Mouse (Mus musculus): ENCODE data around the gene Tgfa. TPM values are rescaled to one million over a fixed set of nuclear protein-coding genes. Genes with fewer than 3 reads are reported as not detected.

Gene Tgfa
- total RNA-seq, 2 experiments from 2014 or later = 1.6 to 1.7 TPM

DNA sequence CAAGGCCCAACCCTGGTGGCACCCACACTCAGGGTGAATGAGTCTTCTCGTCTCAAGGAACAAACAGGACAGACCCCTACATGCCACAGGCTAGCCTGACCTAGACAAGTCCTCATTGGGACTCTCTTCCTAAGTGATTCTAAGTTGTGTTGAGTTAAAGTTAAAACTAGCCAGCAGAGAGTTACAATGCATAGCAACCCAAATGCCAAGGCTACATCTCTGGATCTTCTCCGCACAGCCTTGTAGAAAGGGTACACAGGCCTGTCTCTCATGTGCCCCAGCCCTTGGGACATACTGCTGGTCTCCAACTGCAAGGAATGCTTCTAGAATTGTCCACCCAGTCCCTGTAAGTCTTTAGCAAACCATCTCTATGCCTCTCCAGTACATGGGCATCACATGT, 81.8 kb downstream of the Tgfa start:
- DNase-seq (ENCODE audit: low spot score) = no peak
- intact Hi-C loops (cut with DNase I) = no loop called here

DNA sequence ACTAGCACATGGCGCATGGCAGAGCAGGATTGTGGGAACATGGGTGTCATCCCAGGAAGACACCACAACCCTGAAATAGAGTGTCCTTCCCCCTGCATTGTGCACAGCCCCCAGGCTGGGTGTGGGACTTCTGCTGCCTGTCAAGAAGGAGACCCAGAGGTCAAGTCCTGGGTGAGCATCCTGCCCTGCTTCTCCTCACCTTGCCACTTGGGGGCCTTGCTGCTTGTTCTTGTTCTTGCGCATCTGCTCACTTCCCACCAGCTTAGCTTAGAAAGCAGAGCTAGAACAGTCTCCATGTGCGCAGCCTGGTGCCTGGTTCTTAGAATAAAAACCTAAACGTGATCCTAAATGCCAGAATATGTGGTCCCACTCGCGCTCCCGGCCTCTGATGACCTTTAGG, 82.6 kb downstream of the Tgfa start:
- intact Hi-C loops (cut with DNase I) = no loop called here

DNA sequence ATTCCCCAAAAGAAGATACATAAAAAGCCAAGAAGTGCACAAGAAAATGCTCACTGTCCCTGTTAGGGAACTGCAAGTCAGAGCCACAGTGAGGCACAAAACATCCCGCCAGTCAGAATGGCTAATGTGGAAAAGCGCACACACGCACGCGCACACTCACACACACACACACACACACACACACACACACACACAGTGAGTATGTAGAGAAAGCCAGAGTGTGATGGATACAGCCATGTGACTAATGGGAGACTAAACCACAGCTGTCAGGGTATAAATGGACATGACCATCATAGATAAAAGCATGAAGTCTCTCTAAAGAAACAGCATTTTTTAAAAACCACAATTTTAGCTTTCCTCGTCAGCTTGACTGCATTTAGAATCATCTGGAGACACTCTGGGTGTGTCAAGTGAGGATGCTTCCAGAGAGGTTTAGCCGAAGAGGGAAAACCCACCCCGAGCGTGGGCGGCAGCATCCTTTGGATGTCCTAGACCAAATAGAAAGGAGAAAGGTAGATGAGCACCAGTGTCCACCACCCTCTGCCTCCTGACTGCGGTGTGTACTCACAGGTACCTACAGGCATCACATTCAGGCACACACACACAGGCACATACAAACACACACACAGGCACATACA, 86.7 kb downstream of the Tgfa start:
- DNase-seq (ENCODE audit: low spot score) = no peak
- intact Hi-C loops (cut with DNase I) = no loop called here

More for the DNA sequence above, 82.6 kb downstream of the Tgfa start:
- DNase-seq (ENCODE audit: low spot score) = no peak

DNA sequence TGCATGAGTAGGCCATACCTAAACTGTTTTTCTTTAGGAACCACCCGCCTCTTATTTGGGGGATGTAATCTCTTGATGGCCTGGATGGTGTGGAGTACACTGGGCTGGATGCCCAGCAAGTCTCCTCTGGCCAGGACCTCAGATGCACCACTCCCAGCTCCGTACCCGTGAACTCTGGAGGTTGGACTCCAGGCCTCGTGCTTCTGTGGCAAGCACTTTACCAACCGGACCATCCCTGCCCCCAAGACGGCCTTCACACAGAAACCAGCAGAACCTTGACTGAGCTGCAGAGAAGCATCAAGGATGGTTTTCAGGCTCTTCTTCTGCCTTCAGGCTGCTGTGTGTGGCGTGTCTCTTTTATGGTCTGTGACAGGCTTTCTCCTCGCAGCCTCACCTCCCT, 98.3 kb downstream of the Tgfa start:
- intact Hi-C loops (cut with DNase I) = no loop called here
- no peak for DNase-seq (ENCODE audit: low spot score)

DNA sequence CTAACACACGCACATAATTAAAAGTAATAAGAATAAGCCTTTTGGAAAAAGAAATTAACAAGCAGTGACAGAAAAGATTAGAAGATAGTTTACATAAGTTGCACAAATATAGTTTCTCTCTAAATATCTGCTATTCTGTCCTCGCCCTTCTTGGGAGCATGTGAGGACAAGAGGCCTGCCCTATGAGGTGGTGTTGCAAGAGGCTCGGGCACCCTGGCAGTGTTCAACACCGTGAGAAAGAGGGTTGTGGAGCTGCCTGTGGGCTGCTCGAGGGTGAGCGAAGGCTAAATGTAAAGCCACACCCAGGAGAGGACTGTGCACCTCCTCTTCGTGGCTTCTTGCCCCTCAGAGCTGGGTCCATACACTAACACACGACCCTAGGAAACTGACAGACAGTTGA, 100.4 kb downstream of the Tgfa start:
- DNase-seq (ENCODE audit: low spot score) = no peak
- intact Hi-C loops (cut with DNase I) = no loop called here

DNA sequence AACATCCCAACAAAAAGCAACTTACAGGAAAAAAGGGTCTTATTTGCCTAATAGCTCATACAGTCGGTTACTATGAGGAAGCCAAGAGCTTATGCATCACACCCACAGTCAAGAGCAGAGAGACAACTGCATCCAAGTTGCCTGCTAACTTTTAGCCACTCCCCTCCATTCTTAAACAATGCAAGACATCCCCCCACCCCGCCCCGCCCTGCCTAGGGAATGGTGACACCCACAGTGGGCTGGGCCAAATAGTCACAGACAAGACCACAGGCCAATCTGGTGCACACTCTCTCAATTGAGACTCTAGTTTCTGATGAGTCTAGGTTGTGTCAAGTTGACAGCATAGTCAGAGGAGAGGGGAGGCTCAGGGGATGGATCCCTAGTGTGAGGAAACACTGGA, 101.1 kb downstream of the Tgfa start:
- intact Hi-C loops (cut with DNase I) = no loop called here
- no peak for DNase-seq (ENCODE audit: low spot score)

DNA sequence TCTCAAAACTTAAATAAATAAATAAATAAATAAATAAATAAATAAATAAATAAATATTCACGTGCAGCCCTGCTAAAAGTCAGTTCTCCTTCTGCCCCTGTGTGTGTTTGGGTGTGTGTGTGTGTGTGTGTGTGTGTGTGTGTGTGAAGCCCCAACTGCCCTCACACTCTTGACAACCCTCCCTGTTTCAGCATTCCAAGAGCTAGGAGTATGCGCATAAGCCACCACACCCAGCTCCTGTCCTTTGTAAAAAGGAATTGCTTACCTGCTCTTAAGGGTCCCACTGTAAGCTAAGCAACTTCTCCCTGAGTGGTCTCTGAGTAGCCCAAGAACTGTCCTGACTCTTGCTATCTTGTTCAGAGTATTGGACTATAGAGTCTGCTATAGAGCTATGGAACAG, 101.9 kb downstream of the Tgfa start:
- intact Hi-C loops (cut with DNase I) = no loop called here
- DNase-seq (ENCODE audit: low spot score) = no peak

DNA sequence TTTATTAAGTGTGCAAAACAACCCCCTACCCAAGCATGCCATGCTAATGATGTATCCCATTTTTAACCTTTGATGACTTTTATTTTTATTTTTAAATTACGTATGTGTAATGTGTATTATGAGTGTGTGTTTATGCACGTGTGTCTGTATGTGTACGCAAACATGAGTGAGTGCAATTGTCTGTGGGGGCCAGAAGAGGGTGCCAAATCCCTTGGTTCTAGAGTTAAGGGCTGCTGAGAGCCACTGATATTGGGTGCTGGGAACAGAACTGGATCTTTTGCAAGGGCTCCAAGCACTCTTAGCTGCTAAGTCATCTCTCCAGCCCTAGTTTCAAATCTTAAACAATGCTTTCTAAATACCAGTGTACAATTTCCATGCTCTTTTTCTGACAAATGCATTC, 103.9 kb downstream of the Tgfa start:
- intact Hi-C loops (cut with DNase I) = no loop called here
- no peak for DNase-seq (ENCODE audit: low spot score)

DNA sequence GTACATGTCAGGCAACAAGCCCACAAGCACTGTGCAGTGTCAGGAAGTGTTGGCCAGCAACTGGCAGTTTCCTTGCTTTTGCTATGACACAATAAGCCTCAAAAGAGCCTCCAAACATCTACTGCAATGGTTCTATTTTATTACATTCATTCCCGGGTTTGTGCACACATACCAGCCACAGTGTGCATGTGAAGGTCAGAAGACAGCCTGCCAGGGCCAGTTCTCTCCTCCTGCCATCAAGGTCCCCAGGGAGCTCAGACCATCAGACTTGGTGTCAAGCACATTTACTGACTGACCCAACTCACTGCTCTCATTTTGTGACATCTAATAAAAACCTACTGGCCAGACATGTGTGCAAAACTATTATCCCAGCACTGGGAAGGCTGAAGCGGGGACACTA, 104.4 kb downstream of the Tgfa start:
- DNase-seq (ENCODE audit: low spot score) = no peak
- intact Hi-C loops (cut with DNase I) = no loop called here

DNA sequence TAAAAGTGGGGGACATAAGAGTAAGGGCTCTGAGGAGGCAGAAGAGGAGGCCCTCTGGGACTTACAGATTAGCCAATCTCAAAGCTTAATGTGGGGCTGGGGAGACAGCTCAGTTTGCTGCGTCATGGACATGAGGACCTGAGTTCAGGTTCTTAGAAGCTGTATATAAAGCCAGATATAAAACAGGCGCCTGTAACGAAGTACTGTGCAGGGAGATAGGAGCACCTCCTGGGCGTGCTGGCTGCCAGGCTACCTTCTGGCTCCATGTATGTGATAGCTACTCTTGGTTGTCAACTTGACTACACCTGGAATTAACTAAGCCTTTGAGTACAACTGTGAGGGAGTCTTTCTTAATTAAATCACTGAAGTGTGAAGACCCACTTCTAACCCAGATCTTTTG, 110.7 kb downstream of the Tgfa start:
- intact Hi-C loops (cut with DNase I) = no loop called here
- DNase-seq (ENCODE audit: low spot score) = no peak

DNA sequence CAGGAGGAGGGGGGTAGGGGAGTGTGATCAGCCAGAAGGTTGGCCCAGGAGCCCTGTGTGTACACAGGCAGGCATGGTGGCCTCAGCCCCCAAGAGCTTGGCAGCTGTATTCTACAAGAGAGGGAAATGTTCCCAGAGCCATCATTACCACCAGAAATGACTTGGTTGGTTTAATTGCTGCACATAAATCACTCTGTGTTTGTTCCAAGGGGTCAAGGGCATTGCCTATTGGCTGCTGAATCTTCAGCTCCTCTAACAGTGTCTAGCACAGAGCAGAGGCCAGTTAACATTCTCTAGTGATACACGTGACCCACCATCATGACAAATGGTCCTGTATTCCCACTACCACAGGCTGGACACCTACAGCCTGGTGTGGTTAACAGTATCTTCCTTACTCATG, 119.0 kb downstream of the Tgfa start:
- intact Hi-C loops (cut with DNase I) = no loop called here
- DNase-seq (ENCODE audit: low spot score) = no peak

DNA sequence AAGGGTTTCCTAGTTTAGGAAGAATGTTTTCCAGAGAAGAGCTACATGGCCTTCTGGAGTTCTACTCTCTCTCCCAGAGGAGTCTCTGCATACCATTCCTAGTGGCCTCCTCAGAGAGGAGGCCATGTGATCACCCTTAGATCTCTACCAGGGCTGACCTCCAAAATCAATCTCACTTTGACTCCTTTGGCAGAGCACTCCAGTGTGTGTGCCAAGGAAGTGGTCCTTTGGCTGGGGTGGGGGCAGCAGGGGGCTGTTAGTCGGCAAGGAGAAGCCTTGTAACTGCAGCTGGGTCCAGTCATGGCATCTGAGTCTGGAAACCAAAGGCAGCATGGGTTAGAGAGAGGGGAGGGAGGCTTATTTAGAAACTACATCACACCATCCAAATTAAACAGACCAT, 122.0 kb downstream of the Tgfa start:
- no peak for DNase-seq (ENCODE audit: low spot score)

DNA sequence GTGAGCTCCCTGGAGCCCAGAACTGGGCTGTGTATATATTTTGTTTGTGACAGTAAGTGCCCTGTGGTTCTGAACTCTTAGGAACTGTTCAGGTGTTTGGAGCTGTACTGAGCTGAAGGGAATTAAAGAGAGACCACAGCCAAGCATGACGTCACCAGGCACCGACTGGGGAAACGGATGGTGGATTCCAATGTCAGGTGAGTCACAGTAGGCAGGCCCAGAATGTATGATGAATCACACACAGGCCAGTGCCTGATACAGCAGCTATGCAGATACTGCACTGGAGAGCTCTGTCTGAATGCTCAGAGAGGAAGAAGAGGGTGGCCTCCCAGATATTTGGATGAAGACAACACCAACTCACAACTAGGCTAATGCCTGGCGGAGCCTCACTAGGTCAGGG, 123.8 kb downstream of the Tgfa start:
- DNase-seq (ENCODE audit: low spot score) = no peak

More for the DNA sequence above, 122.0 kb downstream of the Tgfa start:
- intact Hi-C loops (cut with DNase I) = no loop called here

DNA sequence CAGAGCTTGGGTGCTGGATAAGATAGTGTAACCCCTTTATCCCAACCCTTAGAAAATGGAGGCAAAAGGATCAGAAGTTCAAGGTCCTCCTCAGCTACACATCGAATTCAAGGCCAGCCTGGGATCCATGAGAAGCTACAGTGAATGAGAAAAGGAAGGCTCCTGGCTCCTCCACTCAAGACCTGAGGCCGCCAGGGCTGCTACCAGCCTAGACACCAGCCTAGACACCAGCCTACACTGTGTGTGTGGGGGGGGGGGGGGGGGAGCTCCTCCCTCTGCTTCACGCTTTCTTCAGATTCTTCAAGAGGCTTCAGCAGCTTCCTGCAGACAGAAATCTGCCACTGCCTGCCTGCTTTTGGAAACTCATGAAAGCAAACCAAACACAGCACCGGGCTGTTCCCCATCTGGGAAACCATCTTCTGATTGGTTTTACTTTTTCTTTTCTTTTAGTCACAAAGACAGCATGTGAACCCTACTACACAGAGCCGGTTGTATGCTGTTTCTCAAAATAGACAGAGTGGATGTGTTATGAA, 127.1 kb downstream of the Tgfa start:
- intact Hi-C loops (cut with DNase I) = no loop called here
- no peak for DNase-seq (ENCODE audit: low spot score)

More for the DNA sequence above, 123.8 kb downstream of the Tgfa start:
- intact Hi-C loops (cut with DNase I) = no loop called here

DNA sequence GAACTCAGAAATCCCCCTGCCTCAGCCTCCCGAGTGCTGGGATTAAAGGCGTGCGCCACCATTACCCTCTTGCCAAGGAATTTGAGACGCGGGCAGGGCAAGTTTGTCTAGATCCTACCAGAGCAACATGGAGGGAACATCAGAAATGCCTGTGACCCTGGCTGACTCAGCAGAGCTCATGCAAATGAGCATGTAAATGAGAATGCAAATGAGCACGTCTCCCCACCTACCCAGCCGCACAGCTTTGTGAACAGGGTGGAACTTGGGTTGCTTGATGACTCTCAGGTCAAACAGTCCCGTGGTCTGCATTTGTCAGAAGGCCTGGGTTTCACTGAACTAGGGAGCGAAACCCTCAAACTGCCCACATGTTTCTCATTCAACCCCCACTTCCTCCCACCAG, 128.0 kb downstream of the Tgfa start:
- intact Hi-C loops (cut with DNase I) = no loop called here
- DNase-seq (ENCODE audit: low spot score) = no peak

DNA sequence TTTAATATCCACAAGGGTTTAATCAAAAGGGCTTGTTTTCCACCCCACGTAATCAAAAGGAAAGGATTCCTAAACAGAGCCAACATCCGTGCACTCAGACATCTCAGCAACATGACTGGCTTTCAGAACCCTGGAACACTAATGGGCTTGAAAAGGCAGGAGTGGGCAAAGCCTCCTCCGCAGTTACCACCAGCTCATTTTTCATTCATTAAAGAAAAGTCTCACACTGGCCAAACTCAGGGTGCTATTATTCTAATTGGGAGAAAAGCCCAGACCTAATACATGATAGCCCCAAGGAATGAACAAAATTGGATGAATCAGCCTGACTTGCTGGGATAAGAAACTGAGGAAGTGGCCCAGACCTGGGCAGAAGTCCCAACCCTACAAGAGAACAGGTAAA, 129.4 kb downstream of the Tgfa start:
- no peak for DNase-seq (ENCODE audit: low spot score)
- intact Hi-C loops (cut with DNase I) = no loop called here

Other genes with a start within 250 kb of the Tgfa start
- 10 to 100 TPM; 43.6 to 51.7 TPM for gene Dusp11, start 233.6 kb upstream of the Tgfa start, total RNA-seq (2021)
- gene Figla, start 179.1 kb upstream of the Tgfa start, total RNA-seq (2021) = not detected
- gene Add2, start 166.5 kb upstream of the Tgfa start, total RNA-seq (2021) = under 1 TPM; 0.29 to 0.31 TPM
- 10 to 100 TPM; 25.2 to 29.7 TPM for gene Fam136a, start 170.4 kb downstream of the Tgfa start, total RNA-seq (2021)
- gene Snrpg, start 176.1 kb downstream of the Tgfa start, total RNA-seq (2021) = 10 to 100 TPM; 45.9 to 49.7 TPM
- gene Pcyox1, start 201.9 kb downstream of the Tgfa start, total RNA-seq (2021) = 10 to 100 TPM; 62.1 to 72.9 TPM
- 10 to 100 TPM; 26.6 to 27.1 TPM for gene Tia1, start 209.0 kb downstream of the Tgfa start, total RNA-seq (2021)
- under 1 TPM in 1 of 2 experiments, not detected in 1; 0.36 TPM for gene Gm44790, start 231.4 kb downstream of the Tgfa start, total RNA-seq (2021)
- gene C87436, start 243.2 kb downstream of the Tgfa start, total RNA-seq (2021) = 10 to 100 TPM in 1 of 2 experiments, 1 to 10 TPM in 1; 9.1 to 12.4 TPM